Mouse (Mus musculus): Measurements from ENCODE around the gene E2f8. TPM values are rescaled to one million over a fixed set of nuclear protein-coding genes. Genes with fewer than 3 reads are reported as not detected.

E2f8 gene
- polyA plus RNA-seq, 1 experiment from 2014 or later, result 5.5 TPM

DNA sequence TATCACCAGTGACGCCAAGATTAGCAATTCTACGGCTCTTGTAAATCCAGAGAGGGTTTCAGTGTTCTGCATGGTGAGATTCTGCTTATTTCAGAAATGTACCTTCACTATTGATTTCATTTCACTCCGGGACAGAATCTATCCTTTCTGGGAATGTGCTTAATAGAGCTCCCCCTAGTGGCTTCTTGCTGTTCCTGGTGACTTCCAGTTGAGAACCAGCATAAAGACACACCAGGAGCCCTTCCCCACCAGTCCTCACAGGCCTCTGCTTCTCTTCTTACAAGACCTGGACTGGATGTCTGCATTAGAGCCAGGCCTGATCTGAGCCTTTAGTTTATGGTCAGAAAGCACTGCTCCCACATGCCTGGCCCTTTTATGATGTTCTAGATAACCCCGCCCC is 4.9 kb downstream of the E2f8 start:
- ATAC-seq (replicated peaks; ENCODE audit: low FRiP score, low read depth) (no peak), DNase-seq (ENCODE audit: low spot score) (peak; percentile 87)
- Histone ChIP-seq H3K9me3 (replicated peaks; ENCODE audit: low read length) (no peaks in the 10 kb centered on the region), H3K4me2 (ENCODE audit: low read length) (no peak overlapping the region), H3K4me3 (replicated peaks; ENCODE audit: low read depth, low read length) (no peak overlapping the region), H3K27ac (no peak overlapping the region), H3K9ac (ENCODE audit: low read depth, low read length) (no peak overlapping the region), H3K27me3 (ENCODE audit: insufficient read depth, low read length) (no peaks in the 10 kb centered on the region), H3K4me1 (replicated peaks; ENCODE audit: insufficient read depth, low read length) (0 out of 2 replicates have a peak, but pooled peaks cover 4% of the 10 kb centered on the region), H3K36me3 (ENCODE audit: insufficient read depth, low read length) (peaks cover 29% of the 10 kb centered on the region)
- WGBS, result 67% methylated on average over 4 of the region's 4 CpGs
- peak; percentile 83 for TF ChIP-seq CTCF (IDR thresholded peaks at IDR 0.05; ENCODE audit: low read depth)

DNA sequence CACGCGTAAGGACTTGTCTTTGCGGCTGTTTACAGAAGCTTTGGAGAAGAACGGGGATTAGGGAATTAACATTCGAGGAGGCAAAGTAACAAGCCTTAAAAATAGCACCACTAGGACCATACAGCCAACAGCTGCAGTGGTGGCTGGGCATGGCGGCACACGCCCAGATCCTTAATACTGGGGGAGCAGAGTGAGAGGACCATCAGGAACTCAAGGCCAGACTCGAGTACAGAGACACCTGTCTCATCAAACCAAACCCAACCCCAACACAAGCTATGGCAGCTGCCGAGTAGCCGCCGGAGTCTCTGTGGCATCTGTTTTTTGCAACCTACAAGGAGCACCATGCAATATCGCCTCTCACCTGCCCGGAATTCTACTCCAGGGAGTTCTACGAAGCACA is 6.3 kb downstream of the E2f8 start:
- Histone ChIP-seq H3K9me3 (replicated peaks; ENCODE audit: low read length) (no peaks in the 10 kb centered on the region), H3K4me3 (replicated peaks; ENCODE audit: low read depth, low read length) (no peak overlapping the region), H3K4me2 (ENCODE audit: low read length) (no peak overlapping the region), H3K9ac (ENCODE audit: low read depth, low read length) (no peak overlapping the region), H3K4me1 (replicated peaks; ENCODE audit: insufficient read depth, low read length) (0 out of 2 replicates have a peak, but pooled peaks cover 4% of the 10 kb centered on the region), H3K27ac (no peak overlapping the region), H3K27me3 (ENCODE audit: insufficient read depth, low read length) (no peaks in the 10 kb centered on the region), H3K36me3 (ENCODE audit: insufficient read depth, low read length) (peaks cover 41% of the 10 kb centered on the region)
- no peak for DNase-seq (ENCODE audit: low spot score)
- no peak for ATAC-seq (replicated peaks; ENCODE audit: low FRiP score, low read depth)
- 92% methylated on average over 14 of the region's 14 CpGs for WGBS
- no peak for TF ChIP-seq CTCF (IDR thresholded peaks at IDR 0.05; ENCODE audit: low read depth)

DNA sequence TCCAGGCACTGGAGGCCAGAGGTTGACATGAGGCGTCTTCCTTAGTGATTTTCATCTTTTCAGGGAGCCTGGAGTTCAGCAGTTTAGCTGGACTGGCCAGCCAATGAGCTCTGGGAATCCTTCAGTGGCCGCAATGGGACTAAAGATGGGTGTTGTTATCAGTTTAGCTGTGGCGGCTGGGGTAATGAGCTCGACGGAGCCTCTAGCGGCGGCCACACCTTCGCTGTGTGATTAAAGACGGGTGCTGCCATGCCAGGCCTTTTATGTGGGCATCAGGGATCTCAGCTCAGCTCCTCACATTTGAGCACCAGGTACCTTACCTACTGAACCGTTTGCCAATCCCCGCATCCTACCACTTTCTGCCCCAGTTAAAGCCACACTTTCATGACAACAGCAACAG is 10.1 kb downstream of the E2f8 start:
- Histone ChIP-seq H3K4me2 (ENCODE audit: low read length) (no peak overlapping the region), H3K4me3 (replicated peaks; ENCODE audit: low read depth, low read length) (no peak overlapping the region), H3K4me1 (replicated peaks; ENCODE audit: insufficient read depth, low read length) (no peaks in the 10 kb centered on the region), H3K27me3 (ENCODE audit: insufficient read depth, low read length) (no peaks in the 10 kb centered on the region), H3K9ac (ENCODE audit: low read depth, low read length) (no peak overlapping the region), H3K36me3 (ENCODE audit: insufficient read depth, low read length) (peaks cover 54% of the 10 kb centered on the region), H3K9me3 (replicated peaks; ENCODE audit: low read length) (no peaks in the 10 kb centered on the region), H3K27ac (no peak overlapping the region)
- no peak for ATAC-seq (replicated peaks; ENCODE audit: low FRiP score, low read depth)
- WGBS, result 93% methylated on average over 11 of the region's 11 CpGs
- no peak for TF ChIP-seq CTCF (IDR thresholded peaks at IDR 0.05; ENCODE audit: low read depth)
- no peak for DNase-seq (ENCODE audit: low spot score)

DNA sequence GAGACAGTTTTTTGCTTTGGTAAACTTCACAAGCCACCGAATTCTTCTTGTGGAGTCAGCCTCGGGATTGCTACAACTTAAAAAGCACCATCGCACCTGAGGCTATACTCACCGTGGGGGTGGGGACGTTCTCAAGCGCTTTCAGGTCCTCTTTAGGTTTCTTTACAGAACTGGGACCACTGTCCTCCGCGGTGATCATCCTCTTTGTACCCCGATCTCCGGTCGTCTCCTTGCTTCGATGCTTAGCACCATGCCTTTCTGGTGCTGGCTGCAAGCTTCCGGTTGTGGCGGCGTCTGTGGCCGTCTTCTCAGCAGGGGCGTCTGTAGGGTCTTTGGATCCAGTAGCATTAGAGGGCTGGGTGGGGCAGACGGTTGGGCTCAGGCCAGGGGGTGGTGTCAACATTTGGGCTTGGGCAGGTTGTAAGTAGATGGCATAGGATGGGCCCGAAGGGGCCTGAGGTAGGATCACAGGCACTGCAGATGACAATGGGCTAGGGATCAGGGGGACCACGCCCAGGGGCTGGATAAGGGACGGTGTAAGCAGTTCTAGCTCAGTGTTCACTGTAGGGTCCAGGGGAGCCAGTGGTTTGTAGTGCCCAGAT is 10.7 kb downstream of the E2f8 start:
- TF ChIP-seq CTCF (IDR thresholded peaks at IDR 0.05; ENCODE audit: low read depth), result no peak
- ATAC-seq (replicated peaks; ENCODE audit: low FRiP score, low read depth) (no peak), DNase-seq (ENCODE audit: low spot score) (no peak)
- H3K9me3 ChIP-seq (replicated peaks; ENCODE audit: low read length), result no peaks in the 10 kb centered on the region
- H3K4me2 ChIP-seq (ENCODE audit: low read length), result no peak overlapping the region
- no peak overlapping the region for H3K4me3 ChIP-seq (replicated peaks; ENCODE audit: low read depth, low read length)
- WGBS, result 90% methylated on average over 21 of the region's 21 CpGs
- no peaks in the 10 kb centered on the region for H3K4me1 ChIP-seq (replicated peaks; ENCODE audit: insufficient read depth, low read length)
- H3K27me3 ChIP-seq (ENCODE audit: insufficient read depth, low read length), result no peaks in the 10 kb centered on the region
- no peak overlapping the region for H3K27ac ChIP-seq
- H3K9ac ChIP-seq (ENCODE audit: low read depth, low read length), result no peak overlapping the region
- H3K36me3 ChIP-seq (ENCODE audit: insufficient read depth, low read length), result peaks cover 54% of the 10 kb centered on the region

DNA sequence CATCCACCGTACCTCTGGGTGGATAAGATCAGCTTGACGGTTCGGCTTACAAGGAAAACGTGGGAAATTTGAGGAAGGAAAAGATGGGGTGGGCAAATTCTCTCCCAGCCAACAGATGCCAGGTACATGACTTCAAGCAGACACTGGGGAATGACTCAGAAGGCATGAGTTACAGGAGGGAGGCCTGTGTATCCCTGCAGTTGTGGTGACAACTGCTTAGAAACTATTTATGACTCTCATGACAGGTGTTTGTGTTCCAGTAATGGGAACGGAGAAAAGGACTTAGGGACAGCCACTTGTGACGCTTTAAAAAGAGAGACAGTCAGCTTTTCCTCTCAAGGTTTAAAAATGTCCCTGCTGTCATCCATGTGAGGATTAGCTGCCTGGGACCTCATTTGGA is 11.3 kb downstream of the E2f8 start:
- Histone ChIP-seq H3K36me3 (ENCODE audit: insufficient read depth, low read length) (peaks cover 51% of the 10 kb centered on the region), H3K27me3 (ENCODE audit: insufficient read depth, low read length) (no peaks in the 10 kb centered on the region), H3K4me1 (replicated peaks; ENCODE audit: insufficient read depth, low read length) (no peaks in the 10 kb centered on the region), H3K9ac (ENCODE audit: low read depth, low read length) (no peak overlapping the region), H3K9me3 (replicated peaks; ENCODE audit: low read length) (no peaks in the 10 kb centered on the region), H3K27ac (no peak overlapping the region), H3K4me3 (replicated peaks; ENCODE audit: low read depth, low read length) (no peak overlapping the region), H3K4me2 (ENCODE audit: low read length) (no peak overlapping the region)
- no peak for TF ChIP-seq CTCF (IDR thresholded peaks at IDR 0.05; ENCODE audit: low read depth)
- no peak for ATAC-seq (replicated peaks; ENCODE audit: low FRiP score, low read depth)
- DNase-seq (ENCODE audit: low spot score), result no peak
- WGBS, result 58% methylated on average over 6 of the region's 6 CpGs

DNA sequence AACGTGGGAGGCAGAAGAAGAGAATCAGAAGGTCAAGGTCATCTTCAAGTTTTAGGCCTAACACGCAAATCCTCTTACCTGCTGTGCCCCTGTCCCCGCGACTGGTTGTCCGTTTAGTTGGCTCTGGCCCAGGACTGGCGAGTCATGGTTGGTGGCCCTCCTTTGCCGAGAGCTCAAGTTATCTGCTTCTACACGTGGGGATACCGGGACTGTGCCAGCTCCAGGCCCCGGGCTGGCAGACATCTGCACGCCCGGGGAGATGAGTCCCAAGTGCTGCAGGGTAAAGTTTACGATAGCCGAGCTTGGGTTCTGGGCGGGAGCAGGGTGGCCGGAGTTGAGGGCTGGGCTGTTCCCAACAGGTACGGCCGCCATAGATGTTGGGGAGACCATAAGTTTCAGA is 13.8 kb downstream of the E2f8 start:
- ATAC-seq (replicated peaks; ENCODE audit: low FRiP score, low read depth), result no peak

More for the DNA sequence above, 13.8 kb downstream of the E2f8 start:
- H3K27ac ChIP-seq, result no peak overlapping the region
- no peak for TF ChIP-seq CTCF (IDR thresholded peaks at IDR 0.05; ENCODE audit: low read depth)
- H3K4me3 ChIP-seq (replicated peaks; ENCODE audit: low read depth, low read length), result no peak overlapping the region
- H3K4me1 ChIP-seq (replicated peaks; ENCODE audit: insufficient read depth, low read length), result no peaks in the 10 kb centered on the region
- no peak overlapping the region for H3K4me2 ChIP-seq (ENCODE audit: low read length)
- H3K9me3 ChIP-seq (replicated peaks; ENCODE audit: low read length), result no peaks in the 10 kb centered on the region
- H3K36me3 ChIP-seq (ENCODE audit: insufficient read depth, low read length), result peaks cover 32% of the 10 kb centered on the region
- H3K27me3 ChIP-seq (ENCODE audit: insufficient read depth, low read length), result no peaks in the 10 kb centered on the region
- WGBS, result 86% methylated on average over 18 of the region's 18 CpGs
- DNase-seq (ENCODE audit: low spot score), result no peak
- no peak overlapping the region for H3K9ac ChIP-seq (ENCODE audit: low read depth, low read length)
